Mouse (Mus musculus): ENCODE data around the gene Nrip1. TPM values are rescaled to one million over a fixed set of nuclear protein-coding genes. Genes with fewer than 3 reads are reported as not detected.
A peak's percentile ranks its signal among the peaks of the same experiment; 100 is the strongest.

The Nrip1 gene
- polyA plus RNA-seq, 1 experiment: 11.3 TPM

GRCm38 (mm10) chr16:76393267-76393666 lies 19.6 kb upstream of the Nrip1 start:
- no peak for TF ChIP-seq CTCF (IDR thresholded peaks at IDR 0.05; ENCODE audit: borderline replicate concordance, insufficient read depth, low read depth, low read length)
- TF ChIP-seq POLR2A (IDR thresholded peaks at IDR 0.05; ENCODE audit: borderline replicate concordance, insufficient read depth, low read length): no peak
- 83% methylated on average over 3 of the region's 3 CpGs for WGBS
- H3K27me3 ChIP-seq (ENCODE audit: control insufficient read depth, insufficient read depth, low read length): no peaks in the 10 kb centered on the region
- no peak overlapping the region for H3K4me3 ChIP-seq (replicated peaks; ENCODE audit: insufficient read depth, low read depth, low read length)
- DNase-seq: no peak
- no peak overlapping the region for H3K27ac ChIP-seq (ENCODE audit: insufficient read depth, low read length)
- no peaks in the 10 kb centered on the region for H3K4me1 ChIP-seq (ENCODE audit: control insufficient read depth, insufficient read depth, low read length)

GRCm38 (mm10) chr16:76386496-76386895 lies 12.9 kb upstream of the Nrip1 start:
- Histone ChIP-seq H3K4me3 (replicated peaks; ENCODE audit: insufficient read depth, low read depth, low read length) (no peak overlapping the region), H3K27ac (ENCODE audit: insufficient read depth, low read length) (no peak overlapping the region), H3K27me3 (ENCODE audit: control insufficient read depth, insufficient read depth, low read length) (no peaks in the 10 kb centered on the region), H3K4me1 (ENCODE audit: control insufficient read depth, insufficient read depth, low read length) (no peaks in the 10 kb centered on the region)
- no peak for DNase-seq
- TF ChIP-seq CTCF (IDR thresholded peaks at IDR 0.05; ENCODE audit: borderline replicate concordance, insufficient read depth, low read depth, low read length) (no peak), POLR2A (IDR thresholded peaks at IDR 0.05; ENCODE audit: borderline replicate concordance, insufficient read depth, low read length) (no peak)
- 51% methylated on average over 5 of the region's 5 CpGs for WGBS

GRCm38 (mm10) chr16:76386071-76386470 lies 12.4 kb upstream of the Nrip1 start:
- WGBS: 50% methylated on average over 4 of the region's 4 CpGs
- Histone ChIP-seq H3K27ac (ENCODE audit: insufficient read depth, low read length) (no peak overlapping the region), H3K4me3 (replicated peaks; ENCODE audit: insufficient read depth, low read depth, low read length) (no peak overlapping the region), H3K27me3 (ENCODE audit: control insufficient read depth, insufficient read depth, low read length) (no peaks in the 10 kb centered on the region), H3K4me1 (ENCODE audit: control insufficient read depth, insufficient read depth, low read length) (no peaks in the 10 kb centered on the region)
- TF ChIP-seq CTCF (IDR thresholded peaks at IDR 0.05; ENCODE audit: borderline replicate concordance, insufficient read depth, low read depth, low read length) (no peak), POLR2A (IDR thresholded peaks at IDR 0.05; ENCODE audit: borderline replicate concordance, insufficient read depth, low read length) (no peak)
- DNase-seq: no peak

- Histone ChIP-seq H3K4me3 (replicated peaks; ENCODE audit: insufficient read depth, low read depth, low read length) (no peak overlapping the region), H3K27ac (ENCODE audit: insufficient read depth, low read length) (no peak overlapping the region), H3K4me1 (ENCODE audit: control insufficient read depth, insufficient read depth, low read length) (no peaks in the 10 kb centered on the region), H3K27me3 (ENCODE audit: control insufficient read depth, insufficient read depth, low read length) (no peaks in the 10 kb centered on the region)
- 100% methylated on average over 3 of the region's 3 CpGs for WGBS
- DNase-seq: no peak
- TF ChIP-seq CTCF (IDR thresholded peaks at IDR 0.05; ENCODE audit: borderline replicate concordance, insufficient read depth, low read depth, low read length) (no peak), POLR2A (IDR thresholded peaks at IDR 0.05; ENCODE audit: borderline replicate concordance, insufficient read depth, low read length) (no peak)
Observed at GRCm38 (mm10) chr16:76377211-76377610, 3.6 kb upstream of the Nrip1 start.

- WGBS: 96% methylated on average over 8 of the region's 8 CpGs
- no peak for TF ChIP-seq CTCF (IDR thresholded peaks at IDR 0.05; ENCODE audit: borderline replicate concordance, insufficient read depth, low read depth, low read length)
- H3K4me3 ChIP-seq (replicated peaks; ENCODE audit: insufficient read depth, low read depth, low read length): no peak overlapping the region
Observed at GRCm38 (mm10) chr16:76376661-76377060, 3.0 kb upstream of the Nrip1 start.

GRCm38 (mm10) chr16:76372941-76373561 lies 576 bp downstream of the Nrip1 start:
- peak; percentile 89 to 91 for DNase-seq
- peak overlapping the region; percentile 84 for H3K4me3 ChIP-seq (replicated peaks; ENCODE audit: insufficient read depth, low read depth, low read length)
- no peaks in the 10 kb centered on the region for H3K4me1 ChIP-seq (ENCODE audit: control insufficient read depth, insufficient read depth, low read length)
- H3K27ac ChIP-seq (ENCODE audit: insufficient read depth, low read length): peak overlapping the region; percentile 91
- no peaks in the 10 kb centered on the region for H3K27me3 ChIP-seq (ENCODE audit: control insufficient read depth, insufficient read depth, low read length)
- WGBS: under 1% methylated on average over 66 of the region's 70 CpGs
- TF ChIP-seq POLR2A (IDR thresholded peaks at IDR 0.05; ENCODE audit: borderline replicate concordance, insufficient read depth, low read length) (peak; percentile 68; the same call in 1 of the 2 replicates), CTCF (IDR thresholded peaks at IDR 0.05; ENCODE audit: borderline replicate concordance, insufficient read depth, low read depth, low read length) (peak; percentile 22; the same call in 1 of the 2 replicates)

More at GRCm38 (mm10) chr16:76376661-76377060, 3.0 kb upstream of the Nrip1 start:
- no peaks in the 10 kb centered on the region for H3K4me1 ChIP-seq (ENCODE audit: control insufficient read depth, insufficient read depth, low read length)
- no peak overlapping the region for H3K27ac ChIP-seq (ENCODE audit: insufficient read depth, low read length)
- DNase-seq: no peak
- H3K27me3 ChIP-seq (ENCODE audit: control insufficient read depth, insufficient read depth, low read length): no peaks in the 10 kb centered on the region

GRCm38 (mm10) chr16:76372045-76372940 lies 1.3 kb downstream of the Nrip1 start:
- DNase-seq: peak; percentile 69 to 77

GRCm38 (mm10) chr16:76371614-76371917 lies 2.1 kb downstream of the Nrip1 start:
- Histone ChIP-seq H3K4me1 (ENCODE audit: control insufficient read depth, insufficient read depth, low read length) (no peaks in the 10 kb centered on the region; the same call in none of the 2 replicates), H3K4me3 (replicated peaks; ENCODE audit: insufficient read depth, low read depth, low read length) (peak overlapping the region; percentile 84), H3K27ac (ENCODE audit: insufficient read depth, low read length) (no peak overlapping the region), H3K27me3 (ENCODE audit: control insufficient read depth, insufficient read depth, low read length) (no peaks in the 10 kb centered on the region)
- 6% methylated on average over 7 of the region's 7 CpGs for WGBS
- DNase-seq: no peak
- no peak for TF ChIP-seq POLR2A (IDR thresholded peaks at IDR 0.05; ENCODE audit: borderline replicate concordance, insufficient read depth, low read length)

More at GRCm38 (mm10) chr16:76372045-76372940, 1.3 kb downstream of the Nrip1 start:
- Histone ChIP-seq H3K4me1 (ENCODE audit: control insufficient read depth, insufficient read depth, low read length) (no peaks in the 10 kb centered on the region; the same call in 1 of the 2 replicates), H3K27me3 (ENCODE audit: control insufficient read depth, insufficient read depth, low read length) (no peaks in the 10 kb centered on the region), H3K27ac (ENCODE audit: insufficient read depth, low read length) (peak overlapping the region; percentile 85), H3K4me3 (replicated peaks; ENCODE audit: insufficient read depth, low read depth, low read length) (peak overlapping the region; percentile 84)
- under 1% methylated on average over 83 of the region's 102 CpGs for WGBS
- TF ChIP-seq POLR2A (IDR thresholded peaks at IDR 0.05; ENCODE audit: borderline replicate concordance, insufficient read depth, low read length) (no peak), CTCF (IDR thresholded peaks at IDR 0.05; ENCODE audit: borderline replicate concordance, insufficient read depth, low read depth, low read length) (no peak)
